Mouse (Mus musculus): ENCODE results near the gene Rnf115.

GRCm38 (mm10) chr3:96777120-96777519, 49.7 kb downstream of the Rnf115 start:
- TF ChIP-seq CTCF (IDR thresholded peaks at IDR 0.05; ENCODE audit: control insufficient read depth, insufficient read depth, insufficient read length) = no peak
- TF ChIP-seq MAX (IDR thresholded peaks at IDR 0.05) = no peak
- no peak for TF ChIP-seq CEBPB (IDR thresholded peaks at IDR 0.05; ENCODE audit: low read depth)
- no peak for TF ChIP-seq USF1 (IDR thresholded peaks at IDR 0.05; ENCODE audit: low read depth)
- no peak for TF ChIP-seq MYOG (IDR thresholded peaks at IDR 0.05; ENCODE audit: control insufficient read depth, extremely low read depth, insufficient read length)
